Mouse (Mus musculus) forebrain, embryonic 16.5 days (tissue): ENCODE results near the gene Hist2h2ac. TPM values are rescaled to one million over a fixed set of nuclear protein-coding genes. Genes with fewer than 3 reads are reported as not detected.

ENCODE experiments used
- microRNA-seq: library from miRNA; unstranded; fragments of <30 nt; microRNA quantifications from one replicate; pipeline ENCODE4, GENCODE M21; 2017
- polyA plus RNA-seq: library from polyadenylated mRNA; unstranded; fragments of >200 nt; fragmentation: Nextera tagmentation; extraction: Ambion mirVana; gene quantifications from 2 replicates; pipeline ENCODE4 v1.2.1, GENCODE M21; 2015

Hist2h2ac gene
- polyA plus RNA-seq, 1 experiment from 2014 or later: 2.1 TPM

Small RNA genes lying within 50 kb of the gene (microRNA-seq; reads per million reads assigned to microRNA genes)
- gene Gm44492 (not detected), gene Gm47311 (not detected), gene Gm47313 (not detected)

Other genes starting within 250 kb of the Hist2h2ac start
- gene Plekho1, start 224.9 kb downstream of the Hist2h2ac start, polyA plus RNA-seq: 71.4 and 74.9 TPM in 2 replicates
- gene Vps45, start 162.4 kb downstream of the Hist2h2ac start, polyA plus RNA-seq: 55.3 and 57.4 TPM in 2 replicates
- gene Otud7b, start 116.4 kb downstream of the Hist2h2ac start, polyA plus RNA-seq: 8.8 and 9.3 TPM in 2 replicates
- 7.8 and 11.5 TPM in 2 replicates for gene Mtmr11, start 58.9 kb downstream of the Hist2h2ac start, polyA plus RNA-seq
- 155 and 157 TPM in 2 replicates for gene Sf3b4, start 48.5 kb downstream of the Hist2h2ac start, polyA plus RNA-seq
- gene Sv2a, start 39.7 kb downstream of the Hist2h2ac start, polyA plus RNA-seq: 70.3 and 87.3 TPM in 2 replicates
- gene Bola1, start 1.2 kb downstream of the Hist2h2ac start, polyA plus RNA-seq: 64.1 and 64.3 TPM in 2 replicates
- not detected in 2 replicates for gene Hist2h2ab, start 1.0 kb downstream of the Hist2h2ac start, polyA plus RNA-seq
- gene Hist2h2be, start 239 bp upstream of the Hist2h2ac start, polyA plus RNA-seq: 8.6 and 10.8 TPM in 2 replicates
- gene Hist2h3c2, start 18.2 kb upstream of the Hist2h2ac start, polyA plus RNA-seq: 2.4 and 3.4 TPM in 2 replicates
- gene Hist2h2aa2, start 19.4 kb upstream of the Hist2h2ac start, polyA plus RNA-seq: 33.3 and 43.5 TPM in 2 replicates
- 20.6 and 26.5 TPM in 2 replicates for gene Hist2h2aa1, start 24.6 kb upstream of the Hist2h2ac start, polyA plus RNA-seq
- 2.0 TPM in 1 of 2 replicates, not detected in the other for gene Hist2h3c1, start 25.8 kb upstream of the Hist2h2ac start, polyA plus RNA-seq
- 8.4 and 8.9 TPM in 2 replicates for gene Hist2h4, start 42.4 kb upstream of the Hist2h2ac start, polyA plus RNA-seq
- 23.1 and 24.7 TPM in 2 replicates for gene Hist2h3b, start 47.8 kb upstream of the Hist2h2ac start, polyA plus RNA-seq
- 3.2 and 4.6 TPM in 2 replicates for gene Hist2h2bb, start 48.9 kb upstream of the Hist2h2ac start, polyA plus RNA-seq
- gene Fcgr1, start 73.1 kb upstream of the Hist2h2ac start, polyA plus RNA-seq: 0.92 and 0.99 TPM in 2 replicates
- not detected in 2 replicates for gene BC107364, start 231.4 kb upstream of the Hist2h2ac start, polyA plus RNA-seq